Mouse (Mus musculus): ENCODE measurements around the gene Dgat2. TPM values are rescaled to one million over a fixed set of nuclear protein-coding genes. Genes with fewer than 3 reads are reported as not detected.

Gene Dgat2
- total and polyA plus RNA-seq, 3 experiments: 1.6 to 2.8 (median 1.7) TPM

DNA sequence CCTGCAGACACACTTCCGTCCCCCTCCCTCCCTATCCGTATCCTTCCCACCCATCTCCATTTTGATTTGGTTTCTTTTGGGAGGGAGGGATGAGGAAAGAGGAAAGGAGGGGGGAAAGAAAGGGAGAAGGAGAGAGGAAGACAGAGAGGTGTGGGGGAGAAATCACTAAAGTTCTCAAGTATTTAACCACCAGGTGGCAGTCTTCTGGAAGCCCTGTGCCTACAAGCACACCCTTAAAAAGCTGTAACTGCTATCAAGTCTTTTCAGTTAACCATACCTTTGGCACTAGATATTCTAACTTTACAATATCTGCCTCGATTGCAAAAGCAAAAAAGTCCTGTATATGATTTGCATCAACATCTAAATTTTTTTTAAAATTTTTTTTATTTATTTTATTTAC is 75.0 kb downstream of the Dgat2 start (continued):
- TF ChIP-seq E2F4 (IDR thresholded peaks at IDR 0.05; ENCODE audit: insufficient replicate concordance, low read depth, low read length) (no peak), POLR2AphosphoS2 (IDR thresholded peaks at IDR 0.05; ENCODE audit: low read depth, low read length) (no peak), USF2 (conservative IDR thresholded peaks at IDR 0.05; ENCODE audit: low read depth, low read length) (no peak), CHD2 (IDR thresholded peaks at IDR 0.05; ENCODE audit: low read length) (no peak), RCOR1 (conservative IDR thresholded peaks at IDR 0.05; ENCODE audit: low read depth, low read length) (no peak), HCFC1 (IDR thresholded peaks at IDR 0.05; ENCODE audit: low read depth, low read length) (no peak), RAD21 (IDR thresholded peaks at IDR 0.05; ENCODE audit: low read depth, low read length) (peak; percentile 77), MAFK (IDR thresholded peaks at IDR 0.05; ENCODE audit: insufficient replicate concordance, low read length) (no peak), MEF2A (IDR thresholded peaks at IDR 0.05; ENCODE audit: borderline replicate concordance, low read depth, low read length) (no peak), SIN3A (IDR thresholded peaks at IDR 0.05; ENCODE audit: low read length) (no peak), SMC3 (IDR thresholded peaks at IDR 0.05; ENCODE audit: low read depth, low read length) (peak; percentile 94)

DNA sequence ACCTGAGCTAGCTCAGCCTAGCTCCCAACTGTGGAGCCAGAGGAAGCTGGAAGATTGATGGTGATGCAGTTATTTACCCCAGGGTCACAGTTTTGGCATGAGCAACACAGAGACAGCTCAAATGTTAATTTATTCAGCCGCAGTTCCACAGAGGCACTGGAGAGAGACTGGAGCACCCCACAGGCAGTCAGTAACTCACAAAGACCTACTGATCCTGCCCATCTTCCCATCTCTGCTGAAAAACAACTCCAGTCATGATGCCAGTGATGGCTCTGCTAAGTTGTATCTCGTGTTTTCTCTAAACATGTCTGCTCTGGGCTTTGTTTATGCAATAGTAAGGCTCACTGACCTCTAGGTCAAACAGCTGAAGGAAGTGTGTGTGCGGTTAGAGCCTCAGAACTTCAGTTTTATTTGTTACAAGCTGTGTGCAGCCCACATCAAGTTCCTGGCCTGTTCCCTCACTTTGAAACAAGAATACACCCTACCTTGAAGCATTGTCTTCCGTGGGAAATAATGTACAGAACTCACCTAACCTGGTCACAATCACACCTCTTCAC is 75.7 kb downstream of the Dgat2 start:
- H3K9ac ChIP-seq (ENCODE audit: insufficient read depth, low read depth): no peak overlapping the region
- dilution Hi-C loops (cut with MboI; ENCODE audit: extremely low pct_ligation_motif_present, extremely low pct_unique_long_range_greater_than_20kb, low sequenced_read_pairs): no loop called here
- TF ChIP-seq GABPA (IDR thresholded peaks at IDR 0.05; ENCODE audit: insufficient replicate concordance, low read depth, low read length) (no peak), MAZ (IDR thresholded peaks at IDR 0.05; ENCODE audit: low read depth, low read length) (no peak), NRF1 (IDR thresholded peaks at IDR 0.05; ENCODE audit: low read depth, low read length) (no peak), CHD2 (IDR thresholded peaks at IDR 0.05; ENCODE audit: low read length) (no peak), TCF12 (IDR thresholded peaks at IDR 0.05; ENCODE audit: low read depth, low read length) (no peak), PAX5 (IDR thresholded peaks at IDR 0.05; ENCODE audit: low read length) (no peak), SIN3A (IDR thresholded peaks at IDR 0.05; ENCODE audit: low read length) (no peak), KAT2A (IDR thresholded peaks at IDR 0.05; ENCODE audit: insufficient replicate concordance, low read length) (no peak), USF2 (conservative IDR thresholded peaks at IDR 0.05; ENCODE audit: low read depth, low read length) (no peak), ELF1 (IDR thresholded peaks at IDR 0.05; ENCODE audit: low read depth, low read length) (no peak), JUND (conservative IDR thresholded peaks at IDR 0.05; ENCODE audit: low read depth, low read length) (no peak), ZC3H11A (IDR thresholded peaks at IDR 0.05; ENCODE audit: low read depth, low read length) (no peak), MAFK (IDR thresholded peaks at IDR 0.05; ENCODE audit: insufficient replicate concordance, low read length) (no peak), RCOR1 (conservative IDR thresholded peaks at IDR 0.05; ENCODE audit: low read depth, low read length) (no peak)
- H3K79me2 ChIP-seq (replicated peaks; ENCODE audit: control insufficient read depth, extremely low read depth, insufficient read depth, poor library complexity, severe bottlenecking): 0 out of 2 replicates have a peak, but pooled peaks cover 2% of the 10 kb centered on the region
- no peaks in the 10 kb centered on the region for H3K9me3 ChIP-seq (replicated peaks; ENCODE audit: low read length)
- in situ Hi-C loops (cut with MboI; ENCODE audit: low pct_ligation_motif_present, low pct_unique_long_range_greater_than_20kb, low sequenced_read_pairs): loop anchor here (5.0 kb wide), 1 partner anchor 41 kb away; no protein-coding TSS in a partner anchor
- no peak overlapping the region for H3K27ac ChIP-seq (ENCODE audit: insufficient read depth, low read depth)
- H3K27me3 ChIP-seq (replicated peaks): no peaks in the 10 kb centered on the region
- peaks cover 3 to 57% of the 10 kb centered on the region in 2 experiments for H3K36me3 ChIP-seq (replicated peaks in 1 of 2; ENCODE audit: control insufficient read depth in 1 of 2, insufficient read depth in 1 of 2, low read length in 1 of 2)
- no peak overlapping the region for H3K4me2 ChIP-seq (ENCODE audit: insufficient read depth, low read depth, poor library complexity, severe bottlenecking)
- H3K4me3 ChIP-seq (replicated peaks in 1 of 3; ENCODE audit: low read depth in 2 of 3, low read length in 2 of 3, poor library complexity in 1 of 3): no peak overlapping the region
- no peak for DNase-seq (ENCODE audit: extremely low read depth)
- H3K4me1 ChIP-seq (ENCODE audit: control insufficient read depth in 1 of 2, insufficient read depth in 2 of 2): peaks cover 6 to 41% of the 10 kb centered on the region in 2 experiments; a peak in 3 of 4 replicates

Other genes starting within 250 kb of the Dgat2 start
- gene Uvrag, start 41.6 kb downstream of the Dgat2 start, total RNA-seq (2012; rRNA removed): 20.6 and 23.3 TPM in 2 replicates
- 37.5 and 39.1 TPM in 2 replicates for gene Uvrag, start 41.6 kb downstream of the Dgat2 start, total RNA-seq (2014; rRNA removed)
- gene Uvrag, start 41.6 kb downstream of the Dgat2 start, polyA plus RNA-seq (2012; ENCODE audit: insufficient read length, low read depth): 47.4 and 61.6 TPM in 2 replicates
- not detected in 2 replicates for gene Mogat2, start 55.9 kb upstream of the Dgat2 start, total RNA-seq (2012; rRNA removed)
- not detected in 2 replicates for gene Mogat2, start 55.9 kb upstream of the Dgat2 start, total RNA-seq (2014; rRNA removed)
- not detected in 2 replicates for gene Mogat2, start 55.9 kb upstream of the Dgat2 start, polyA plus RNA-seq (2012; ENCODE audit: insufficient read length, low read depth)
- gene Map6, start 84.7 kb upstream of the Dgat2 start, total RNA-seq (2012; rRNA removed): 0.84 and 1.1 TPM in 2 replicates
- 0.32 and 0.62 TPM in 2 replicates for gene Map6, start 84.7 kb upstream of the Dgat2 start, total RNA-seq (2014; rRNA removed)
- 1.4 and 1.8 TPM in 2 replicates for gene Map6, start 84.7 kb upstream of the Dgat2 start, polyA plus RNA-seq (2012; ENCODE audit: insufficient read length, low read depth)
- not detected in 2 replicates for gene Serpinh1, start 170.5 kb upstream of the Dgat2 start, total RNA-seq (2012; rRNA removed)
- not detected in 2 replicates for gene Serpinh1, start 170.5 kb upstream of the Dgat2 start, total RNA-seq (2014; rRNA removed)
- gene Serpinh1, start 170.5 kb upstream of the Dgat2 start, polyA plus RNA-seq (2012; ENCODE audit: insufficient read length, low read depth): not detected in 2 replicates
- gene Gdpd5, start 198.7 kb upstream of the Dgat2 start, total RNA-seq (2012; rRNA removed): 7.5 and 9.1 TPM in 2 replicates
- gene Gdpd5, start 198.7 kb upstream of the Dgat2 start, total RNA-seq (2014; rRNA removed): 2.4 and 2.8 TPM in 2 replicates
- 7.0 and 9.0 TPM in 2 replicates for gene Gdpd5, start 198.7 kb upstream of the Dgat2 start, polyA plus RNA-seq (2012; ENCODE audit: insufficient read length, low read depth)

All from CH12.LX (cell line).